Mouse (Mus musculus): ENCODE measurements around the gene Gm11555.

DNA sequence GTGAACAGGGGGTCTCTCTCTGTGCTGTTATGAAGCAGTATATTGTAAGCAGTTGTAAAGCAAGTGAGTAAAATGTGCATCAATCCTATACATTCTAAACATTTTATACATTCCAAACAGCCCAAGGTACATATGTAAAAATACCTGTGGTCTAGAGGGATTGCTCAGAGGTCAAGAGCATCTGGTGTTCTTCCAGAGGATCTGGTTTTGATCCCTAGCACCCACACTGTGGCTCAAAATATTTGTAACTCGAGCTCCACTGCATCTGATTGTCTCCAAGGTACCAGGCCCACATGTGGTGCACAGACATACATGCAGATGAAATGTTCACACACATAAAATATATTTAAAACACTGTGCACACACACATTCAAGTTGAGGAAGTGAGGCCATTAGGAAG is 9.1 kb downstream of the Gm11555 start:
- TF ChIP-seq CTCF (IDR thresholded peaks at IDR 0.05 in 2 of 3, conservative IDR thresholded peaks at IDR 0.05 in 1 of 3; ENCODE audit: control insufficient read depth in 1 of 3, insufficient read depth in 1 of 3, low read depth in 2 of 3, low read length in 3 of 3, poor library complexity in 1 of 3, severe bottlenecking in 1 of 3) (no peak), MAZ (IDR thresholded peaks at IDR 0.05; ENCODE audit: low read depth, low read length) (no peak), TCF12 (IDR thresholded peaks at IDR 0.05; ENCODE audit: low read depth, low read length) (no peak), POLR2A (IDR thresholded peaks at IDR 0.05; ENCODE audit: control insufficient read depth in 1 of 2, insufficient read depth in 1 of 2, low read depth in 1 of 2, low read length in 2 of 2, poor library complexity in 1 of 2) (no peak), POLR2AphosphoS5 (IDR thresholded peaks at IDR 0.05; ENCODE audit: borderline replicate concordance, low read depth, low read length) (no peak), ZMIZ1 (IDR thresholded peaks at IDR 0.05; ENCODE audit: low read depth, low read length) (no peak), ELF1 (IDR thresholded peaks at IDR 0.05; ENCODE audit: low read depth, low read length) (no peak), ZNF384 (IDR thresholded peaks at IDR 0.05; ENCODE audit: low read depth, low read length) (no peak)

Data from MEL (cell line).